Mouse (Mus musculus) heart, adult 10 weeks (tissue): ENCODE measurements around the gene Gm17409. TPM values are rescaled to one million over a fixed set of nuclear protein-coding genes. Genes with fewer than 3 reads are reported as not detected.

ENCODE experiments used
- polyA plus RNA-seq: library from polyadenylated mRNA; stranded (reverse); fragments of 350-450 nt; fragmentation: Illumina TruSeq; extraction: RNeasy Lipid Tissue Mini Kit (QIAGEN cat#74804); gene quantifications from one replicate; pipeline ENCODE4 v1.2.3, GENCODE M21; 2014; ENCODE audit warnings: low read depth, low replicate concordance

Gene Gm17409
- polyA plus RNA-seq, result not detected

DNA sequence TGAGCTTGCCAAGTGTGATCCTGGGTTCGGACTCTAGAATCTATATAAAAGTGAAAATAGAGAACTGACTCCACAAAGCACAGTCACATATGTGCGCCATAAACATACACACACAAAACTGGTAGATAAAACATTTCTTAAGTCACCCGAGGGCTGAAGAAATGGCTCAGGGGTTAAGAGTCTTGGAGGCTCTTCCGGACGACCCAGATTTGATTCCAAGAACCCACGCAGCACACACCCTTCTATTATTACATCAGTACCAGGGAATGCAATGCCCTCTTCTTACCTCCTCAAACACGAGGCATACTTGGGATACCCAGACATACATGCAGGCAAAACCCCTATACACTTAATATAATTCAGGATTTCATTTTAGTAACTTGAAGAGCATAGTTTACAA, at the start of gene Gm17409:
Gene Gm17409, plus strand, starts transcription at position 301 of the 400 bp plus-strand sequence.

Other genes with a start within 250 kb of the Gm17409 start
- gene Acvr1c, start 112.2 kb upstream of the Gm17409 start, polyA plus RNA-seq, result 0.42 TPM
- gene Acvr1, start 97.0 kb downstream of the Gm17409 start, polyA plus RNA-seq, result 16.4 TPM
- gene Upp2, start 97.2 kb downstream of the Gm17409 start, polyA plus RNA-seq, result 5.6 TPM